Mouse (Mus musculus) urinary bladder, adult 18-20 months (tissue): ENCODE results near the gene Bsnd.

ENCODE experiments used
- DNase-seq, 2 experiments: peaks; one replicate each; pipeline ENCODE4 v3.0.0; 2022; ENCODE audit warnings: low spot score in 2 of 2, mixed read lengths in 2 of 2

Gene Bsnd

GRCm38 (mm10) chr4:106483215-106483727 lies 8.8 kb downstream of the Bsnd start:
- DNase-seq = no peak

- no peak for DNase-seq
Measured at GRCm38 (mm10) chr4:106480545-106480944, 11.5 kb downstream of the Bsnd start.

DNA sequence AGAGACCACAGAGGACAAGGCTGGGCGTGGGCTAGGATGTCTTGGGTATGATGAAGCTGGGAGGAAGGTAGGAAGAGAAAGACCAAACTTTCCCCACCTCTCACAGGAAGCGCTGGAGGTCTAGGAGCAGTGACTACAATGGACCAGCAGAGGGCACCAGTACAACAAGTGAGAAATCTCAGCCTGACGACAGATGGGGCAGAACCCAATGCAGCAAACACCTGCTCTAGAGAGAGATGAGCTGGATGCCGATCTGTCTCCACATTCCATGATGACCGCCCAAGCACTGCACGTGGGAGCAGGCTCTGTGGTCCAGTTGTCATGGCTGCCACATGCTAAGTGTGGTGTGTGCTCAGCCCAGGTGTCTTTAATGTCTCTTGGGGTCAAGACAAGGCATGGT lies 17.8 kb downstream of the Bsnd start:
- peak in 1 of 2 experiments; percentile 15 for DNase-seq

DNA sequence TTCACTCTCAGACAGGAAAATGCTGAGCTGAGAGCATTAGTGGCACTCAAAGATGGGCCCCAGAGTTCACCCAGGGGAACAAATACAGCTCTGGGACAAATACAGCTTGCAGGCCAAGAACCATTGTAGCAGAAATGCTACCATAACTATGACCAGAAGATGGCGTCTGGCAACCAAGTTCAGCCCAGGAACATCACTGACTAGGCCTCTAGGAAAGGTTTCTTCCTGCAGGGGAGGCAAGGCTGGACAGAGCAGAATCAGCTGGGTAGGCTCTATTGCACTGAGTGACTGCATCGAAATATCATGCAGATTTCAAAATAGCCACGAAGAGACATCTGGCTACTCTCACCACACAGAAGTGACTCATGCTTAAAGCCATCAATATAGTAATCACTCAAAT lies 19.7 kb downstream of the Bsnd start:
- DNase-seq = peak; percentile 14 to 26

- DNase-seq = no peak
Measured at GRCm38 (mm10) chr4:106470921-106471320, 21.2 kb downstream of the Bsnd start.

- DNase-seq = no peak
Measured at GRCm38 (mm10) chr4:106467420-106468110, 24.5 kb downstream of the Bsnd start.

- DNase-seq = no peak
Measured at GRCm38 (mm10) chr4:106463174-106463801, 28.8 kb downstream of the Bsnd start.

DNA sequence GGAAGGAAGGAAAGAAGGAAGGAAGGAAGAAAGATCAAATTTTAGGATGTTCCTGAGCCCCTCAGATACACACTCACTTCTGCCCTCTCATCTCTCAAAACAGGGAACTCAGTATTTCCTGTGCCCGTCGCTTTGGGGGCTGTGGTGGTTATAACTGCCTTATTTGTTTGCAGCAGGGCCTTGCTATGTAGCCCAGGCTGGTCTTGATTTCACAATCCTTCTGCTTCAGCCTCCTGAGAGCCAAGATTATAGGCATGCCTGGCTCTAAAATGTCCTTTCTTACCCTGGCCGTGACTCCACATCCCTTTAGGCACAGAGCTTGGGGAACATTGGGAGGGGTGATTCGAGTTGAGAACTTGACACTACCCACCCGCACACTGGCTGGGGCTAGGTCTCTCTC lies 29.6 kb downstream of the Bsnd start:
- DNase-seq = no peak

- DNase-seq = no peak
Measured at GRCm38 (mm10) chr4:106462016-106462415, 30.1 kb downstream of the Bsnd start.

GRCm38 (mm10) chr4:106454541-106454940 lies 37.5 kb downstream of the Bsnd start:
- no peak for DNase-seq

DNA sequence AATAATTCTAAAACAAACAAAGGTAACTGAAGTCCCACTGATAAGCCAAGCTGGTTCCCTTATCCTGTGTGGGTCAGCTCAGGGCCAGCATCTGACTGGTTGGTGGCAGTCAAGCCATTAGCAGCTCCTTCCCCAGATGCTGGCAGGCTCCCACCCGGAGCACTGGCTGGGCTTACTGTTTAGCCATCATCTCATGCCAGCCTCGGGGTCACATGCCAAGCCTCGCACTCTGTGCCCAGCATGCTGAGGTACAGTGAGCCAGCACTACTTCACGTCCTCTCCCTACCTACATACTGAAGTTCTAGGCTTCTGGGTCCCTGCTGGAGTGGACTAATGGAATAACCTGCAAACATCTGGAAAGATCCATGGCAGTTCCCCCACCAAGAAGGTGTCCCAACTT lies 38.6 kb downstream of the Bsnd start:
- DNase-seq = no peak

- DNase-seq = no peak
Measured at GRCm38 (mm10) chr4:106453108-106453507, 39.0 kb downstream of the Bsnd start.

- no peak for DNase-seq
Measured at GRCm38 (mm10) chr4:106452401-106452800, 39.7 kb downstream of the Bsnd start.

DNA sequence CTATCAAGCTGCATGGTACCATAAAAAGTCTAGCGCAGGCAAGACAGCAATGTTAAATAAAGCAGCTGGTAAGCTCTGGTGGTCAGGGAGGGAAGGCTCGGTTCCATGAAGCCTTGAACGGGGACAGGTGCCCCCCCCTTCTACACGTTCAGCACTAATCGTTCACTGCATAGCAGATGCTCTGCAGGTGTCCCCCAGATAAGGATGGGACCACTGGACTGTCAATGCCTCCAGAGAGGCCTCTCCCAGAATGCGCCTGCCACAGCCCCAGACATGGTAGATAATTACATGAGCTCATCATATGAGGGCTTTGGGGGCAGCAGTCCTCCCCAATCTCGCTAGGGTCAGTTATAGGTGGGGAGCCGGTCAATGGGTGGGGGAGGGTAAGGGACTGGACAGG lies 42.8 kb downstream of the Bsnd start:
- no peak for DNase-seq

- no peak for DNase-seq
Measured at GRCm38 (mm10) chr4:106443182-106443581, 48.9 kb downstream of the Bsnd start.

- DNase-seq = no peak
Measured at GRCm38 (mm10) chr4:106438763-106439162, 53.3 kb downstream of the Bsnd start.

DNA sequence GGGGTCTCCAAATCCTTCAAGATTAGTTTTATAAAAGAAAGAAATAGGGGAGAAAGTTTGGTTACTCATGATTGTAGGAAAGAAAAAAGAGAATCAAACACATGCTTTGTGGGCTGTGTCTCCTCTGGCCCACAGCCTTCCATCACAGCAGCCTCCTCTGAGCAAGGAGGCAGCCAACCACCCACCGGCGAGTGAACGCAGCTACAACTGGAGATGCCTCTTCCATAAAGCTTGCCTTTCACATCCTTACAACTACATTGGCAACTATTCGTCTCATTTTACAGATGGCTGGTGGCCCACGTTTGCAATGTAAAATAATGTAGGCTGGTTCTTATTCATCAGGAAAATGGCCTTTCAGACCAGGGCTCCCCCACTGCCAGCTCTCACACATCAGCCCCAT lies 54.9 kb downstream of the Bsnd start:
- DNase-seq = no peak

DNA sequence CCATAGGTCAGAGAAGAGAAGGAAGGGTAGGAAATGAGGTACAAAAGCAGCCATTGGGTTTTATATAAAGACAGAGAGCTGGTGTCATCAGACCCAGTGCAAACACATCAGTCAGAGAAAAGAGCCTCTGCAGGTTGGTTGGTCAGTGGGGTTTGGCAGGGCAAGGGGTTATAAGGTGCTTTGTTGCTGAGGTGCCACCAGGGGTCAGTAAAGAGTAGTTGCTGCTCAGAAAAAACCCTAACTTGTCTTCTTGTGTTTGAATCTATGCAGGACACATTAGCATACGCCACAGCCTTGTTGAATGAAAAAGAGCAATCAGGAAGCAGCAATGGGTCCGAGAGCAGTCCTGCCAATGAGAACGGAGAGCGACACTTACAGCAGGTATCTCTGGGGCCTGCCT lies 55.6 kb downstream of the Bsnd start:
- no peak for DNase-seq

- no peak for DNase-seq
Measured at GRCm38 (mm10) chr4:106435426-106435825, 56.7 kb downstream of the Bsnd start.
